Mouse (Mus musculus) hindbrain, embryonic 16.5 days (tissue): Measurements from ENCODE around the gene Cmtm2a. TPM values are rescaled to one million over a fixed set of nuclear protein-coding genes. Genes with fewer than 3 reads are reported as not detected.

ENCODE experiments used
- ATAC-seq: fragments of 200-750 bp; cut with Nextera tagmentation; 2 replicates; pipeline ENCODE4 v1.8.0; 2017; ENCODE audit warnings: moderate TSS enrichment, moderate library complexity
- H3K27ac ChIP-seq: fragments of 300-500 bp; sonication (generic); 2 replicates; pipeline ENCODE4 v1.5.1; 2014; ENCODE audit warnings: low read depth, mild to moderate bottlenecking, control low read depth, low read length, moderate library complexity
- H3K27me3 ChIP-seq: fragments of 300-500 bp; sonication (generic); replicated peaks from 2 replicates; pipeline ENCODE4 v1.6.1; 2014; ENCODE audit warnings: low read length; ENCODE audit not compliant: control insufficient read depth, insufficient read depth
- H3K36me3 ChIP-seq: fragments of 300-500 bp; sonication (generic); 2 replicates; pipeline ENCODE4 v1.6.1; 2014; ENCODE audit warnings: mild to moderate bottlenecking, low read length, moderate library complexity, mixed read lengths; ENCODE audit not compliant: control insufficient read depth, insufficient read depth
- H3K4me1 ChIP-seq: fragments of 300-500 bp; sonication (generic); 2 replicates; pipeline ENCODE4 v1.6.1; 2014; ENCODE audit warnings: low read depth, low read length; ENCODE audit not compliant: control insufficient read depth, insufficient read depth
- H3K4me2 ChIP-seq: fragments of 300-500 bp; sonication (generic); 2 replicates; pipeline ENCODE4 v1.6.1; 2014; ENCODE audit warnings: mild to moderate bottlenecking, low read length, control low read depth, moderate library complexity
- H3K4me3 ChIP-seq: fragments of 300-500 bp; sonication (generic); 2 replicates; pipeline ENCODE4 v1.5.1; 2014; ENCODE audit warnings: mild to moderate bottlenecking, low read length, control low read depth, moderate library complexity
- H3K9ac ChIP-seq: fragments of 300-500 bp; sonication (generic); 2 replicates; pipeline ENCODE4 v1.6.1; 2014; ENCODE audit warnings: low read depth, mild to moderate bottlenecking, control low read depth, low read length, moderate library complexity
- H3K9me3 ChIP-seq: fragments of 300-500 bp; sonication (generic); 2 replicates; pipeline ENCODE4 v1.6.1; 2014; ENCODE audit warnings: mild to moderate bottlenecking, low read length, moderate library complexity; ENCODE audit not compliant: control insufficient read depth
- WGBS: fragments of 180-500 bp; shearing (Covaris S2); extraction: QIAGEN DNeasy Blood & Tissue Kit; methylation state at CpG from one replicate; pipeline ENCODE4 v1.1.7; 2014; 5-methylcytosine and 5-hydroxymethylcytosine counted together
- polyA plus RNA-seq: library from polyadenylated mRNA; unstranded; fragments of >200 nt; fragmentation: Nextera tagmentation; extraction: Ambion mirVana; gene quantifications from 2 replicates; pipeline ENCODE4 v1.2.1, GENCODE M21; 2015

Cmtm2a gene
- polyA plus RNA-seq, 1 experiment from 2014 or later, result not detected

- Histone ChIP-seq H3K4me1 (peaks cover 7% of the 10 kb centered on the region), H3K36me3 (peaks cover 8% of the 10 kb centered on the region), H3K9me3 (peaks cover under 1% of the 10 kb centered on the region; the same call in 1 of the 2 replicates), H3K9ac (no peak overlapping the region), H3K4me3 (no peak overlapping the region), H3K4me2 (no peak overlapping the region), H3K27ac (no peak overlapping the region), H3K27me3 (no peaks in the 10 kb centered on the region)
- no peak for ATAC-seq
- 85% methylated on average over 3 of the region's 3 CpGs for WGBS
These were observed 40.0 kb downstream of the Cmtm2a start for GRCm38 (mm10) chr8:104253016-104253415.

DNA sequence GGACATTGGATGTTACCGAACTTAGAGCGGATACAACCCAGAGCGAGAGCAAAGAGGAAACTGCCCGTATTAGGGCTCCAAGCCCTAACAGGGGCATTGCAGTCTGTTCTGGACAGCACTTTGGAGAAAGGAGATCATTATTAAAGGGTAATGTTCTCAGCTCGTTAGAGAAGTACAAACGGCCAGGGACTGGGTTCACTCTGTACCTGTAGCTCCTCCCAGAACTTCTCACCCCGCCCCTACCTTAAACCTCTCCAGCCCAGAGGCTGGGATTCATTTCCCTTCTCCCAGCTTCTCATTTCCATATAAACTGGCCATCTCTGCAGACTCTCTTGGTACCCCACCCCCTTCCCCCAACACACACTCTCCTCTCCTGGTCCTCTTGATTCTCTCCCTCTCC, 41.5 kb downstream of the Cmtm2a start:
- Histone ChIP-seq H3K4me3 (peak overlapping the region; percentile 73), H3K27me3 (no peaks in the 10 kb centered on the region), H3K9me3 (no peaks in the 10 kb centered on the region), H3K36me3 (no peaks in the 10 kb centered on the region), H3K9ac (peak overlapping the region; percentile 73), H3K27ac (no peak overlapping the region), H3K4me2 (peak overlapping the region; percentile 88), H3K4me1 (peaks cover 18% of the 10 kb centered on the region)
- ATAC-seq, result no peak
- WGBS, result under 1% methylated on average over 7 of the region's 7 CpGs

DNA sequence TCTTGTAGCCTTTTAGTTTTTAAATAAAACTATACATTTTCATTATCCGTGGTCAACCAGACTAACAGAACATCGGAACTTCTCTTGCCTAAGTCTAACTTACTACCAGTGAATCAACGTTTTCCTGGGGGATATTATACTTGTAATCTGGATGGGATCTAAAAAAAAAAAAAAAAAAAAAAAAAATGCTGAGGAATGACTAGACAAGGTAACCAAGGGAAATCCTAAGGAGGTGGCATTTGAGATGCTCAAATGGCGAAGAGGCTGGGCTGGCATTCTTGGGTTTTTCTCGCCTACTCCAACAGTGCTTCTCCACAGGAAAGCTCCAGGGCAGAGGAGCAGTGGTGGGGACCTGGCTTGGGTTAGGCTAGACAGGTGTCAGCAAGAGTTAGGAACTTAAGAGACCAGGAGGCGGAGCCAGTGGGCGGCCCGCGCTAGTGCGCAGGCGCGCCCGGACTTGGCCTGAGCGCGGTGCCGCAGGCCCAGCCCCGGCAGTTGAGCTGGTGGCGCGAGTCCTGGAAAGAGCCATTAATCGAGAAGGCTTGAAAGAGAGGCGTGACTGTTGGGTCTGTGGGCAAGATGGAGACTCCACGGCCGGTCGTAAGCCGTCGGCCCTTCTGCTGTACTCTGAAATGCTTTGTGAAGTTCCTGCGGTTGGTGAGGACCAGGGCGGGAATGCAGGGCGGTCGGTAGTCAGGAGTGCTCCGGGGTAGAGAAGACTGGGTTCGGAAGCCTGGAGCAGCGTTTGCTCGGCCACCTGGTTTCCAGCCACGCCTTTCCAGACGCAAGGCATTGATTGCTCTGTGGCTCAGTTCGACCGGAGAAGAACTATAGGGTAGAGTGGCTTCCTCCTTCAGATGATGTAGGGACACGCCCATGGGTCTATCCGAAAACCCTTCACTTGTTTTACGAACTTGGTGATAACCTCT, 42.3 kb downstream of the Cmtm2a start, which contains the start of gene Cklf:
Gene Cklf (plus strand): TSS at position 423 of the 929 bp plus-strand sequence.
- peak within 1 kb of the TSS; percentile 73 for H3K9ac ChIP-seq
- ATAC-seq, result peak; percentile 82
- no peaks in the 10 kb centered on the region for H3K27me3 ChIP-seq
- no peaks in the 10 kb centered on the region for H3K36me3 ChIP-seq
- H3K4me3 ChIP-seq, result peak within 1 kb of the TSS; percentile 73
- H3K27ac ChIP-seq, result peak within 1 kb of the TSS; percentile 64
- H3K4me2 ChIP-seq, result peak within 1 kb of the TSS; percentile 88
- H3K9me3 ChIP-seq, result no peaks in the 10 kb centered on the region
- peaks cover 18% of the 10 kb centered on the region for H3K4me1 ChIP-seq
- WGBS, result 4% methylated on average over 41 of the region's 41 CpGs

DNA sequence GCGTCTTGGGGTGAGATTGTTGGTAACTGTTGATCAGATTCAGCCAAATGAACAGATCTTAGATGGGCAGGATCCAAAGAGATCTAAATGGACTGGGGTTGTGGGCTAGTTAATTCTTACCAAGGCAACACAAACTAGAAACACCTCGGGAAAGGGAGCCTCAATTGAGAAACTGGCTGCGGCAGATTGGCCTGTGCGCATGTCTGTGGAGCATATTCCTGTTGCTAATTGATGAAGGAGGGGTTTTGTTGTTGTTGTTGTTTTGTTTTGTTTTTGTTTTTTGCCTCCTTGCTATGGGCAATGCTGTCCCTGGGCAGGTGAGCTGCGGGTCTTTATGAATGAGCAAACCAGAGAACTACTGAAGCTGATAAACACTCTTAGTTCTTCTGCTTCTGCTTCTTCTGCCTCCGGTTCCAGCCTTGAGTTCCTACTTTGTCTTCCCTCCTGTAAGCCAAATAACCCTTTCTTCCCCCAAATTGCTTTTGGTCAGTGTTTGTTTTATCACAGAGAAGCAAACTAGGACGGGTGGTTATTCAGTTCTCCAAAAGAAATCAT, 43.5 kb downstream of the Cmtm2a start:
- Histone ChIP-seq H3K36me3 (peaks cover 5% of the 10 kb centered on the region; the same call in 1 of the 2 replicates), H3K4me3 (no peak overlapping the region), H3K9me3 (no peaks in the 10 kb centered on the region), H3K4me2 (no peak overlapping the region), H3K27me3 (no peaks in the 10 kb centered on the region), H3K4me1 (peaks cover 18% of the 10 kb centered on the region), H3K9ac (no peak overlapping the region), H3K27ac (no peak overlapping the region)
- WGBS, result 83% methylated on average over 7 of the region's 7 CpGs
- no peak for ATAC-seq

- Histone ChIP-seq H3K4me3 (peak within 1 kb of the TSS; percentile 100), H3K27me3 (no peaks in the 10 kb centered on the region), H3K9ac (peak within 1 kb of the TSS; percentile 92), H3K36me3 (peaks cover 7% of the 10 kb centered on the region; the same call in 1 of the 2 replicates), H3K4me2 (peak within 1 kb of the TSS; percentile 92), H3K4me1 (peaks cover 18% of the 10 kb centered on the region), H3K27ac (peak within 1 kb of the TSS; percentile 63), H3K9me3 (no peaks in the 10 kb centered on the region)
- peak; percentile 93 for ATAC-seq
- WGBS, result 0% methylated on average over 28 of the region's 28 CpGs
These were observed 44.7 kb downstream of the Cmtm2a start, which contains the start of gene Tk2 for GRCm38 (mm10) chr8:104248276-104248675. TSS of gene Tk2 (minus strand) at chr8:104248558.

GRCm38 (mm10) chr8:104247908-104248275, 45.1 kb downstream of the Cmtm2a start:
- H3K27ac ChIP-seq, result peak overlapping the region; percentile 63
- ATAC-seq, result 0 out of 2 replicates have a peak, but pooled peaks have one; percentile 3

GRCm38 (mm10) chr8:104247054-104247907, 45.7 kb downstream of the Cmtm2a start:
- Histone ChIP-seq H3K27me3 (no peaks in the 10 kb centered on the region), H3K9me3 (no peaks in the 10 kb centered on the region), H3K4me3 (peak overlapping the region; percentile 100), H3K4me2 (peak overlapping the region; percentile 92), H3K9ac (peak overlapping the region; percentile 92), H3K27ac (no peak overlapping the region; the same call in 1 of the 2 replicates), H3K4me1 (peaks cover 18% of the 10 kb centered on the region), H3K36me3 (peaks cover 11% of the 10 kb centered on the region)
- no peak for ATAC-seq
- 75% methylated on average over 22 of the region's 22 CpGs for WGBS

More at GRCm38 (mm10) chr8:104247908-104248275, 45.1 kb downstream of the Cmtm2a start:
- Histone ChIP-seq H3K27me3 (no peaks in the 10 kb centered on the region), H3K9ac (peak overlapping the region; percentile 92), H3K9me3 (no peaks in the 10 kb centered on the region), H3K4me3 (peak overlapping the region; percentile 100), H3K4me2 (peak overlapping the region; percentile 92), H3K4me1 (peaks cover 18% of the 10 kb centered on the region), H3K36me3 (peaks cover 9% of the 10 kb centered on the region; the same call in 1 of the 2 replicates)
- 4% methylated on average over 11 of the region's 11 CpGs for WGBS

DNA sequence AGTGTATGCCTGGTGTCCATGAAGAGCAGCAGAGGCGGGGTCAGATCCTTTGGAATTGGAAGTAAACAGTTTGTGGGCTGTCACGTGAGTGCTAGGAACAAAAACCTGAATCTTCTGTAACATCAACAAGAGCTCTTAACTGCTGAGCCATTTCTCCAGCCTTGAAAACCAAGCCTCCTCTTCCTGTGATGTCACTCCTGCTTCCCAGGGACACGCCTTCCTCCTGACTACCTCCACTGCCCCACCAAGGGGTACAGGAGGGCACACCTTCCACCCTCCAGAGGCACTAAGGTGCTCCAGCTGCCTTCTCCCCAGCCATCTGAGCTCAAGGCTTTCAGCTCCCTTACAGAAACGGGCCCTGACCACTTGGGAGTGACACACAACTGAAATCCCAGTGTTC, 46.4 kb downstream of the Cmtm2a start:
- WGBS, result 74% methylated on average over 4 of the region's 4 CpGs
- Histone ChIP-seq H3K27me3 (no peaks in the 10 kb centered on the region), H3K9me3 (no peaks in the 10 kb centered on the region), H3K9ac (0 out of 2 replicates have a peak overlapping the region, but pooled peaks have one; percentile 14), H3K4me2 (no peak overlapping the region; the same call in 1 of the 2 replicates), H3K4me1 (peaks cover 16% of the 10 kb centered on the region), H3K27ac (no peak overlapping the region), H3K4me3 (no peak overlapping the region), H3K36me3 (peaks cover 14% of the 10 kb centered on the region)
- no peak for ATAC-seq
